Mouse (Mus musculus) stomach, embryonic 15.5 days (tissue): ENCODE measurements around the gene Ppp6r2. TPM values are rescaled to one million over a fixed set of nuclear protein-coding genes. Genes with fewer than 3 reads are reported as not detected.

Experiments used
- ATAC-seq: fragments of 200-750 bp; cut with Nextera tagmentation; 2 replicates; pipeline ENCODE4 v1.8.0; 2017; ENCODE audit warnings: low read depth, moderate number of reproducible peaks, moderate TSS enrichment; ENCODE audit not compliant: insufficient read depth, low FRiP score
- H3K27ac ChIP-seq: fragments of 300-500 bp; sonication (generic); 2 replicates; pipeline ENCODE4 v1.5.1; 2015; ENCODE audit warnings: mild to moderate bottlenecking, inconsistent platforms
- H3K27me3 ChIP-seq: fragments of 300-500 bp; sonication (generic); replicated peaks from 2 replicates; pipeline ENCODE4 v1.6.1; 2015; ENCODE audit warnings: inconsistent platforms
- H3K36me3 ChIP-seq: fragments of 300-500 bp; sonication (generic); 2 replicates; pipeline ENCODE4 v1.6.1; 2015; ENCODE audit warnings: inconsistent platforms
- H3K4me1 ChIP-seq: fragments of 300-500 bp; sonication (generic); 2 replicates; pipeline ENCODE4 v1.6.1; 2015; ENCODE audit warnings: inconsistent platforms
- H3K4me2 ChIP-seq: fragments of 300-500 bp; sonication (generic); 2 replicates; pipeline ENCODE4 v1.6.1; 2015; ENCODE audit warnings: mild to moderate bottlenecking, inconsistent platforms
- H3K4me3 ChIP-seq: fragments of 300-500 bp; sonication (generic); replicated peaks from 2 replicates; pipeline ENCODE4 v1.5.1; 2015; ENCODE audit warnings: inconsistent platforms
- H3K9ac ChIP-seq: fragments of 300-500 bp; sonication (generic); 2 replicates; pipeline ENCODE4 v1.6.1; 2015; ENCODE audit warnings: inconsistent platforms
- H3K9me3 ChIP-seq: fragments of 300-500 bp; sonication (generic); 2 replicates; pipeline ENCODE4 v1.6.1; 2016; ENCODE audit warnings: inconsistent platforms
- WGBS: fragments of 180-500 bp; shearing (Covaris S2); methylation state at CpG from one replicate; pipeline ENCODE4 v1.1.7; 2015; 5-methylcytosine and 5-hydroxymethylcytosine counted together
- polyA plus RNA-seq: library from polyadenylated mRNA; unstranded; fragments of >200 nt; fragmentation: Nextera tagmentation; extraction: Ambion mirVana; gene quantifications from 2 replicates; pipeline ENCODE4 v1.2.1, GENCODE M21; 2015

Gene Ppp6r2
- polyA plus RNA-seq, 1 experiment from 2014 or later: 28.5 TPM

GRCm38 (mm10) chr15:89184141-89184936 lies 27.0 kb upstream of the Ppp6r2 start:
- Histone ChIP-seq H3K9ac (no peak overlapping the region), H3K4me3 (no peak overlapping the region), H3K4me1 (peaks cover 19% of the 10 kb centered on the region; the same call in 1 of the 2 replicates), H3K27ac (no peak overlapping the region), H3K9me3 (no peaks in the 10 kb centered on the region), H3K27me3 (no peaks in the 10 kb centered on the region), H3K4me2 (no peak overlapping the region), H3K36me3 (no peaks in the 10 kb centered on the region)
- no peak for ATAC-seq
- 69% methylated on average over 5 of the region's 5 CpGs for WGBS

DNA sequence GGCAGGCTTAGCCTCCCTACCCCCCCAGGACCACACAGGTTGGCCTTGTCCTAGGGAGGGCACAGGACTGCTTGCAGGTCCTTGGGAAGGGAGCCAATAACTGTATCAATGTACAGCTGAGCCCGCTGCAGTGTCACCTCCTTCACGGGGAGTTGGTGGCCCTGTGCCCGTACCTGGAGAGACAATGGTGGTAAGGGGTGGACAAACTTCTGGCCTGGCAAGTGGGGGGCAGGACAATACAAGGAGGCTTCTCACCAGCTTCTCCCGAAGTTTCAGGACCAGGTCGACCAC lies 26.5 kb upstream of the Ppp6r2 start:
- no peak overlapping the region for H3K4me2 ChIP-seq
- no peaks in the 10 kb centered on the region for H3K36me3 ChIP-seq
- no peak for ATAC-seq
- H3K9me3 ChIP-seq: no peaks in the 10 kb centered on the region
- H3K4me3 ChIP-seq: no peak overlapping the region
- H3K27me3 ChIP-seq: no peaks in the 10 kb centered on the region
- H3K4me1 ChIP-seq: peaks cover 15% of the 10 kb centered on the region; the same call in 1 of the 2 replicates
- WGBS: 82% methylated on average over 5 of the region's 5 CpGs
- no peak overlapping the region for H3K9ac ChIP-seq
- H3K27ac ChIP-seq: no peak overlapping the region

GRCm38 (mm10) chr15:89195261-89195681 lies 16.1 kb upstream of the Ppp6r2 start:
- Histone ChIP-seq H3K4me3 (peak overlapping the region; percentile 99), H3K27ac (peak overlapping the region; percentile 99), H3K27me3 (no peaks in the 10 kb centered on the region), H3K36me3 (no peaks in the 10 kb centered on the region), H3K4me2 (peak overlapping the region; percentile 79), H3K4me1 (peaks cover 15% of the 10 kb centered on the region), H3K9me3 (no peaks in the 10 kb centered on the region), H3K9ac (no peak overlapping the region)
- ATAC-seq: no peak
- WGBS: 36% methylated on average over 6 of the region's 6 CpGs

GRCm38 (mm10) chr15:89195690-89196312 lies 15.6 kb upstream of the Ppp6r2 start:
- peak overlapping the region; percentile 99 for H3K27ac ChIP-seq
- H3K27me3 ChIP-seq: no peaks in the 10 kb centered on the region
- H3K4me1 ChIP-seq: peaks cover 15% of the 10 kb centered on the region
- ATAC-seq: peak; percentile 95
- no peaks in the 10 kb centered on the region for H3K9me3 ChIP-seq
- 0% methylated on average over 24 of the region's 25 CpGs for WGBS
- peak overlapping the region; percentile 99 for H3K4me3 ChIP-seq
- H3K9ac ChIP-seq: peak overlapping the region; percentile 93
- H3K4me2 ChIP-seq: peak overlapping the region; percentile 79
- H3K36me3 ChIP-seq: no peaks in the 10 kb centered on the region

- H3K4me2 ChIP-seq: peak within 1 kb of the TSS; percentile 79
- peak; percentile 97 for ATAC-seq
- no peaks in the 10 kb centered on the region for H3K36me3 ChIP-seq
- H3K27ac ChIP-seq: peak within 1 kb of the TSS; percentile 99
- H3K27me3 ChIP-seq: no peaks in the 10 kb centered on the region
- peak within 1 kb of the TSS; percentile 93 for H3K9ac ChIP-seq
- H3K4me3 ChIP-seq: peak within 1 kb of the TSS; percentile 99
- under 1% methylated on average over 38 of the region's 38 CpGs for WGBS
- H3K9me3 ChIP-seq: no peaks in the 10 kb centered on the region
- H3K4me1 ChIP-seq: peaks cover 15% of the 10 kb centered on the region
Observed at GRCm38 (mm10) chr15:89196313-89196706, 15.0 kb upstream of the Ppp6r2 start, which contains the start of gene Dennd6b. Dennd6b (minus strand) TSS chr15:89196496.

- WGBS: 67% methylated on average over 15 of the region's 15 CpGs
- Histone ChIP-seq H3K27me3 (no peaks in the 10 kb centered on the region), H3K36me3 (no peaks in the 10 kb centered on the region), H3K9ac (peak overlapping the region; percentile 35; the same call in 1 of the 2 replicates), H3K4me3 (peak overlapping the region; percentile 99), H3K4me1 (peaks cover 15% of the 10 kb centered on the region), H3K27ac (no peak overlapping the region), H3K4me2 (peak overlapping the region; percentile 79), H3K9me3 (no peaks in the 10 kb centered on the region)
- ATAC-seq: no peak
Observed at GRCm38 (mm10) chr15:89197056-89197455, 14.3 kb upstream of the Ppp6r2 start.

DNA sequence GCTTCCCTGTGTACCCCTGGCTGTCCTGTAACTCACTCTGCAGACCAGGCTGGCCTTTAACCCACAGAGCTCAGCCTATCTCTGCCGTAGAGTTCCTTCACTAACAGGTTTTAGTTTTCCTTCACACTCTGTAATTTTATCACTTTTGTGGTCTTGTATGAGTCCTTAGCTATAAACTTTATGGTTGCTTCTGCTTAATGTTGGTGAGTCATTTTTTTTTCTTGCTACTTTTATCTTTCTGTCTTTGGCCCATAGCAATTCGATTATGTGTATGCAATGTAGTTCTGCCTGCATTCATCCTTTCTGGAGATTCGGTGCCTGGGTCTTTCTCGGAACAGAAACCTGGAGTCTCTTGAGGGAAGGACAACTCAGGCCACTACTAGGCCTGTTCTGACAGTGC lies 3.9 kb upstream of the Ppp6r2 start:
- no peak overlapping the region for H3K4me3 ChIP-seq
- H3K4me2 ChIP-seq: no peak overlapping the region
- peaks cover 7% of the 10 kb centered on the region; the same call in 1 of the 2 replicates for H3K4me1 ChIP-seq
- 84% methylated on average over 4 of the region's 4 CpGs for WGBS
- no peak overlapping the region for H3K9ac ChIP-seq
- H3K36me3 ChIP-seq: no peaks in the 10 kb centered on the region
- H3K9me3 ChIP-seq: no peaks in the 10 kb centered on the region
- H3K27ac ChIP-seq: no peak overlapping the region
- ATAC-seq: no peak
- no peaks in the 10 kb centered on the region for H3K27me3 ChIP-seq

GRCm38 (mm10) chr15:89209886-89210761 lies 1.2 kb upstream of the Ppp6r2 start:
- 0 out of 2 replicates have a peak overlapping the region, but pooled peaks have one; percentile 9 for H3K9ac ChIP-seq
- ATAC-seq: no peak
- H3K27ac ChIP-seq: peak overlapping the region; percentile 86
- no peaks in the 10 kb centered on the region for H3K27me3 ChIP-seq
- peak overlapping the region; percentile 39 for H3K4me3 ChIP-seq
- 14% methylated on average over 22 of the region's 22 CpGs for WGBS
- no peaks in the 10 kb centered on the region for H3K36me3 ChIP-seq
- peaks cover 9% of the 10 kb centered on the region for H3K4me1 ChIP-seq
- H3K4me2 ChIP-seq: peak overlapping the region; percentile 77
- H3K9me3 ChIP-seq: no peaks in the 10 kb centered on the region

GRCm38 (mm10) chr15:89211716-89212461 lies 536 bp downstream of the Ppp6r2 start:
- no peaks in the 10 kb centered on the region for H3K27me3 ChIP-seq
- H3K27ac ChIP-seq: peak overlapping the region; percentile 86
- H3K4me3 ChIP-seq: peak overlapping the region; percentile 99
- 2% methylated on average over 33 of the region's 35 CpGs for WGBS
- H3K9ac ChIP-seq: peak overlapping the region; percentile 92
- ATAC-seq: peak; percentile 63
- H3K9me3 ChIP-seq: no peaks in the 10 kb centered on the region
- H3K4me2 ChIP-seq: peak overlapping the region; percentile 77
- H3K36me3 ChIP-seq: 0 out of 2 replicates have a peak, but pooled peaks cover 5% of the 10 kb centered on the region
- H3K4me1 ChIP-seq: peaks cover 9% of the 10 kb centered on the region

GRCm38 (mm10) chr15:89212495-89212894 lies 1.1 kb downstream of the Ppp6r2 start:
- H3K27ac ChIP-seq: no peak overlapping the region
- H3K4me1 ChIP-seq: peaks cover 9% of the 10 kb centered on the region
- 0 out of 2 replicates have a peak, but pooled peaks cover 5% of the 10 kb centered on the region for H3K36me3 ChIP-seq
- H3K4me3 ChIP-seq: peak overlapping the region; percentile 99
- no peaks in the 10 kb centered on the region for H3K27me3 ChIP-seq
- 63% methylated on average over 6 of the region's 6 CpGs for WGBS
- no peak for ATAC-seq
- no peaks in the 10 kb centered on the region for H3K9me3 ChIP-seq
- H3K9ac ChIP-seq: no peak overlapping the region
- peak overlapping the region; percentile 77 for H3K4me2 ChIP-seq

DNA sequence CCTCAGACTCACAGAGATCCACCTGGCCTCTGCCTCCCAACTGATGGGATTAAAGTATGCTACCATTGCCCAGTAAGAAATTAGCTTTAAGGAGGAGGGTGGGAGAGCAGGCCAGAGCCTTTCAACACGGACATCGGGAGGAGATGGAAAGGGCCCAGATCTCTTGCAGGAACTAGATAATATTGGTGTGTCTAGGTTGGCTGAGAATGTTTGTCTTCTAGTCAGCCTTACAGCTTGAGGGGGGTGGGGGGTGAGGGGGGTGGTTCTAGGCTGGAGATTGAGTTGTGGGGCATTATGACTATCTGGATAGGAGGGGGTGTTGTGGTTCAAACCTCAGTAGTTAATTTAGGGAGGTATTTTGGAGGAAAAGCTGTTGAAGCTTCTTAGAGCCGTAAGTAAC lies 2.2 kb downstream of the Ppp6r2 start:
- no peak for ATAC-seq
- Histone ChIP-seq H3K9me3 (no peaks in the 10 kb centered on the region), H3K4me3 (no peak overlapping the region), H3K4me1 (peaks cover 9% of the 10 kb centered on the region), H3K27ac (no peak overlapping the region), H3K36me3 (0 out of 2 replicates have a peak, but pooled peaks cover 5% of the 10 kb centered on the region), H3K9ac (no peak overlapping the region), H3K27me3 (no peaks in the 10 kb centered on the region), H3K4me2 (no peak overlapping the region)
- 86% methylated on average over 3 of the region's 3 CpGs for WGBS
